Mouse (Mus musculus): Measurements from ENCODE around the gene Fyb.

DNA sequence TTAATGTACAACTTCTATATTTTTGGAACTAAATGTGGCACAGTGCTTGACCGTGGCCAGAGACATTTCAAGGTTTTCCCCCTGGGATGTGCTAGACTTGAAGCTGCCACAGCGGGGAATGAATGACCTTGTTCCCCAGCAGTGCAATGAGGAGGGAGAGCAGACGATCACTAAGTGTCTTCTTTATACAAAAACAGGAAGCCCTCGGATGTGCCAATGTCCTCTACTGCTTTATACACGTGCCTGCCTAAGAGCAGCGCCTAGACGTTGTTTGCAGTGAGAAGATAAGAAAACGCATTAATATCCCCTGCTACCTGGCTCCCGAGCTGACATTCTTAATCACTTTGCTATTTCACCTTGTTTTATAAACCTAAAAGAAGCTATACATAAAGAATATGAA, 55.3 kb downstream of the Fyb start:
- TF ChIP-seq ZNF384 (IDR thresholded peaks at IDR 0.05; ENCODE audit: low read depth, low read length) (no peak), MAFK (IDR thresholded peaks at IDR 0.05; ENCODE audit: insufficient read depth, low read depth, low read length) (no peak), CHD2 (IDR thresholded peaks at IDR 0.05; ENCODE audit: low read depth, low read length) (no peak)
